Mouse (Mus musculus) lung, adult 2 months (tissue): ENCODE data around the gene Uts2r.

Experiments
- CTCF ChIP-seq: fragments of 200-500 bp; IDR thresholded peaks from 2 replicates; pipeline ENCODE4 v1.5.1; 2011; ENCODE audit warnings: mild to moderate bottlenecking, low read length, control low read depth; ENCODE audit not compliant: insufficient read depth
- POLR2A ChIP-seq: fragments of 200-500 bp; IDR thresholded peaks from 2 replicates; pipeline ENCODE4 v1.6.1; 2011; ENCODE audit warnings: low read depth, mild to moderate bottlenecking, control low read depth, low read length, borderline replicate concordance; ENCODE audit errors: extremely low read depth

DNA sequence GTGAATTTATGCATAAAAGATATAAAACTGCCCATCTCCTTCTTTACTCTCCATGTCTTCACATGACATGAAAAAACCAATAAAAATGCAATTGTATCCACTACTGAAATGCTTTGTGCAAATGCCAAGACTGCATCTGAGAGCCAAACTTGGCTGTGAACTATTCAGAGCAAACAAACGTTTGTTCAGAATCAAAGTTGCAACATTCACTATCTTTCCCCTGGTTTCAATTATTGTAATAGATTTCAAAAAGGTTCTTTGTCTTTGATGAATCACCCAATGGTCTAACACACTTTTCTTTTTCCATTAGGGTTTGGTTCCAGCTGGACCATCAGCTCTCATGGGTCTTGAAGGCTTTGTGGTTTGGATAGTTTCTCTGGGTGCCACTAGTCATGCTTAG is 30.5 kb upstream of the Uts2r start:
- no peak for TF ChIP-seq CTCF
- TF ChIP-seq POLR2A = no peak
